Mouse (Mus musculus): ENCODE data around the gene Rnf216. TPM values are rescaled to one million over a fixed set of nuclear protein-coding genes. Genes with fewer than 3 reads are reported as not detected.
A peak's percentile ranks its signal among the peaks of the same experiment; 100 is the strongest.
"Not testable (repeated sequence)": the region's sequence is repeated elsewhere in the genome, so short reads cannot be mapped to it uniquely, and the experiment has no call there.

Gene Rnf216
- polyA plus RNA-seq (2015; fragmentation: Nextera tagmentation; extraction: Ambion mirVana) = 44.5 and 46.9 TPM in 2 replicates

- no peaks in the 10 kb centered on the region for H3K27me3 ChIP-seq
- peaks cover 21% of the 10 kb centered on the region for H3K4me1 ChIP-seq
- peak within 1 kb of the TSS; percentile 88 for H3K9ac ChIP-seq
Measured at GRCm38 (mm10) chr5:143112281-143113246, at the start of gene Rnf216. Rnf216 (minus strand) TSS chr5:143112994.

GRCm38 (mm10) chr5:143155534-143155933 is 42.7 kb upstream of the Rnf216 start:
- H3K27ac ChIP-seq = no peak overlapping the region
- no peak for ATAC-seq (replicated peaks; ENCODE audit: low FRiP score)
- H3K9me3 ChIP-seq (replicated peaks) = no peaks in the 10 kb centered on the region
- peaks cover 49% of the 10 kb centered on the region for H3K27me3 ChIP-seq
- no peaks in the 10 kb centered on the region for H3K36me3 ChIP-seq
- no peak overlapping the region for H3K4me2 ChIP-seq
- H3K4me1 ChIP-seq = peaks cover 4% of the 10 kb centered on the region; the same call in 1 of the 2 replicates
- H3K4me3 ChIP-seq (replicated peaks) = no peak overlapping the region
- WGBS = 89% methylated on average over 3 of the region's 3 CpGs
- no peak overlapping the region for H3K9ac ChIP-seq

More at GRCm38 (mm10) chr5:143112281-143113246, at the start of gene Rnf216:
- peak; percentile 95 for ATAC-seq (replicated peaks; ENCODE audit: low FRiP score)
- peak within 1 kb of the TSS; percentile 89 for H3K4me2 ChIP-seq
- H3K27ac ChIP-seq = peak within 1 kb of the TSS; percentile 96
- H3K9me3 ChIP-seq (replicated peaks) = 0 out of 2 replicates have a peak, but pooled peaks cover 1% of the 10 kb centered on the region
- H3K36me3 ChIP-seq = 0 out of 2 replicates have a peak, but pooled peaks cover 5% of the 10 kb centered on the region
- under 1% methylated on average over 84 of the region's 110 CpGs for WGBS
- H3K4me3 ChIP-seq (replicated peaks) = peak within 1 kb of the TSS; percentile 85

DNA sequence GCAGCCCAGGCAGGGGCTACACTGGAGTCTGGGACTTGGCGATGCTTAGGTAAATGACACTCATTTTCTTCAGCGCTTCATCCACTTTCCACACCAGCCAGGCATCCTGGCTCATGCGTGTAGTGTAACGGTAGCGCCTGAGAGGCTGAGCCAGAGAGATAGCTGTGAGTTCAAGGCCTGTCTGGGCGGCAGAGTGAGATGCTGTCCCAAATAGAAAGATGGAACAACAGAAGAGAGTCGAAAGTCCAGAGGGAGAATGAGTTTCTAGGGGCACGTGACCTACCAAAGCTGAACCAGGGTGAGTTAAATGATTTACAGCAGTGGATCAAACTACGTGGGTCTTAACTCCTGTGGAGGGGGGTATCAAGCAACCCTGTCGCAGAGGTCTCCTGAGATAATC is 41.0 kb upstream of the Rnf216 start:
- H3K27ac ChIP-seq = no peak overlapping the region
- H3K4me2 ChIP-seq = no peak overlapping the region
- H3K27me3 ChIP-seq = peaks cover 34% of the 10 kb centered on the region
- no peak overlapping the region for H3K9ac ChIP-seq
- no peak overlapping the region for H3K4me3 ChIP-seq (replicated peaks)
- 83% methylated on average over 10 of the region's 10 CpGs for WGBS
- H3K4me1 ChIP-seq = peaks cover 4% of the 10 kb centered on the region; the same call in 1 of the 2 replicates
- H3K9me3 ChIP-seq (replicated peaks) = 0 out of 2 replicates have a peak, but pooled peaks cover 2% of the 10 kb centered on the region
- ATAC-seq (replicated peaks; ENCODE audit: low FRiP score) = no peak
- no peaks in the 10 kb centered on the region for H3K36me3 ChIP-seq

GRCm38 (mm10) chr5:143150044-143150443 is 37.2 kb upstream of the Rnf216 start:
- Histone ChIP-seq H3K36me3 (no peaks in the 10 kb centered on the region), H3K4me1 (no peaks in the 10 kb centered on the region), H3K27ac (no peak overlapping the region), H3K27me3 (no peaks in the 10 kb centered on the region), H3K9ac (no peak overlapping the region), H3K4me3 (replicated peaks) (no peak overlapping the region), H3K4me2 (no peak overlapping the region), H3K9me3 (replicated peaks) (0 out of 2 replicates have a peak, but pooled peaks cover 2% of the 10 kb centered on the region)
- no peak for ATAC-seq (replicated peaks; ENCODE audit: low FRiP score)
- WGBS = 83% methylated on average over 2 of the region's 2 CpGs

DNA sequence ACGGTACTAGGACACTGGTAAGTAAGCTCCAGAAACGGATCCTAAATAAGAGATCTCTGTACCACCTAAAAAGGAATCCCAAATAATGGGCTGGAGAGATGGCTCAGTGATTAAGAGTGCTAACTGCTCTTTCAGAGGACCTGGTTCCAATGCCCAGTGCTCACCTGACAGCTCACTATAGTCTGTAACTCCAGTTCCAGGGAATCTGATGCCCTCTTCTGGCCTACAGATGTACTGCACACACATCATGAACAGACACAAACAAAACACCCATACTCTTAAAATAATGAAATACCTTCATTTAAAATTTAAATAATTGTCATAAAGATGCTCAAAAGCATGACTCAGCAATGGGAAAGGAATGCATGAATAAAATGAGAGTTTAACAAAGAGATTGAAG is 36.7 kb upstream of the Rnf216 start:
- H3K36me3 ChIP-seq = no peaks in the 10 kb centered on the region
- no peak overlapping the region for H3K9ac ChIP-seq
- no peak for ATAC-seq (replicated peaks; ENCODE audit: low FRiP score)
- 0 out of 2 replicates have a peak, but pooled peaks cover 2% of the 10 kb centered on the region for H3K9me3 ChIP-seq (replicated peaks)
- H3K4me1 ChIP-seq = no peaks in the 10 kb centered on the region
- no peak overlapping the region for H3K27ac ChIP-seq
- H3K4me3 ChIP-seq (replicated peaks) = no peak overlapping the region
- H3K4me2 ChIP-seq = no peak overlapping the region
- 92% methylated on average over 2 of the region's 2 CpGs for WGBS
- no peaks in the 10 kb centered on the region for H3K27me3 ChIP-seq

DNA sequence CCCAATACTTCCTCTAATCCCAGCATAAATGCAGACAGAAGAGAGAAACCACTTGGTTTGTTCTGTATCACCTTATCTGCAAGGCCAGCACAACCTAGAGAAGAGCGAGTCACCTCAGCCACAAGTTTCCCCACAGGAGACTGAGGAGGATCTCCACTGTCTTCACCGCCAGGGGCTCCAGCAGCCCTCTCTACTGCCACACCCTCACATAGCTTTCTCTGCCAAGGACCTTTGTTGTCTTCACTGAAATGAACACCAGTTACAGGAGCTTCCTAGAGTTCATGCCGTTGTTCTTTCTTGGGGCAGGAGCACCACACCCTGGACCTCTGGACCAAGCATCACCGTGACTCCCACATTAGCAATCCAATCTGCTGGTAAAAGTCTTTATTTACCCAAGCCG is 35.9 kb upstream of the Rnf216 start:
- no peak for ATAC-seq (replicated peaks; ENCODE audit: low FRiP score)
- H3K27me3 ChIP-seq = no peaks in the 10 kb centered on the region
- no peaks in the 10 kb centered on the region for H3K36me3 ChIP-seq
- 0 out of 2 replicates have a peak, but pooled peaks cover 2% of the 10 kb centered on the region for H3K9me3 ChIP-seq (replicated peaks)
- no peak overlapping the region for H3K4me3 ChIP-seq (replicated peaks)
- no peak overlapping the region for H3K9ac ChIP-seq
- no peak overlapping the region for H3K27ac ChIP-seq
- no peak overlapping the region for H3K4me2 ChIP-seq
- H3K4me1 ChIP-seq = no peaks in the 10 kb centered on the region
- 87% methylated on average over 5 of the region's 5 CpGs for WGBS

- no peaks in the 10 kb centered on the region for H3K36me3 ChIP-seq
- 0 out of 2 replicates have a peak, but pooled peaks cover 2% of the 10 kb centered on the region for H3K9me3 ChIP-seq (replicated peaks)
- H3K27ac ChIP-seq = no peak within 1 kb of the TSS
- no peak for ATAC-seq (replicated peaks; ENCODE audit: low FRiP score)
- no peak within 1 kb of the TSS for H3K4me3 ChIP-seq (replicated peaks)
- H3K9ac ChIP-seq = no peak within 1 kb of the TSS
- H3K27me3 ChIP-seq = no peaks in the 10 kb centered on the region
- no peaks in the 10 kb centered on the region for H3K4me1 ChIP-seq
- WGBS = 80% methylated on average over 3 of the region's 3 CpGs
- H3K4me2 ChIP-seq = no peak within 1 kb of the TSS
Measured at GRCm38 (mm10) chr5:143147481-143147880, 34.7 kb upstream of the Rnf216 start, which contains the start of gene Olfr718-ps1. Olfr718-ps1 (minus strand) TSS chr5:143147581.

- H3K36me3 ChIP-seq = no peaks in the 10 kb centered on the region
- no peak overlapping the region for H3K4me3 ChIP-seq (replicated peaks)
- no peaks in the 10 kb centered on the region for H3K9me3 ChIP-seq (replicated peaks)
- no peaks in the 10 kb centered on the region for H3K4me1 ChIP-seq
- no peak overlapping the region for H3K27ac ChIP-seq
- H3K9ac ChIP-seq = no peak overlapping the region
- H3K27me3 ChIP-seq = no peaks in the 10 kb centered on the region
- H3K4me2 ChIP-seq = no peak overlapping the region
- 88% methylated on average over 13 of the region's 13 CpGs for WGBS
- ATAC-seq (replicated peaks; ENCODE audit: low FRiP score) = no peak
Measured at GRCm38 (mm10) chr5:143137580-143137979, 24.8 kb upstream of the Rnf216 start.

DNA sequence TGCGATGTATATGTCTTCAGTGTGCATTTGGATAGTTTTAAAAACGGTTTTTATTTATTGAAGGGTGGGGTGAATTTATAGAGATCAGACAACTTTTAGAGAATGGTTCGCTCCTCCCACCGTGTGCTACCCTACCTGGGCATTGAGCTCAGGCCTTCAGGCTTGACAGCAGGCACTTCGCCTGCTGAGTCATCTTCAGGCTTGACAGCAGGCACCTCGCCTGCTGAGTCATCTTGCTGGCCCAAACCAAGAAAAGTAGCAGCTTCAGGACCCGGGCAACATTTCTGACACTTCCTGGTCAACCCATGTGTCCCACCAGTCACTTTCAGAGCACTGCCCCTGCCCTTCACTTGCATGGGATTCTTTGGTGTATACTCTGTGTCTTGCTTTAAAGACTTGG is 22.2 kb upstream of the Rnf216 start:
- Histone ChIP-seq H3K27ac (no peak overlapping the region), H3K9ac (no peak overlapping the region), H3K4me2 (no peak overlapping the region), H3K36me3 (no peaks in the 10 kb centered on the region), H3K4me3 (replicated peaks) (no peak overlapping the region), H3K4me1 (no peaks in the 10 kb centered on the region), H3K27me3 (no peaks in the 10 kb centered on the region), H3K9me3 (replicated peaks) (no peaks in the 10 kb centered on the region)
- no peak for ATAC-seq (replicated peaks; ENCODE audit: low FRiP score)
- WGBS = 87% methylated on average over 7 of the region's 7 CpGs

DNA sequence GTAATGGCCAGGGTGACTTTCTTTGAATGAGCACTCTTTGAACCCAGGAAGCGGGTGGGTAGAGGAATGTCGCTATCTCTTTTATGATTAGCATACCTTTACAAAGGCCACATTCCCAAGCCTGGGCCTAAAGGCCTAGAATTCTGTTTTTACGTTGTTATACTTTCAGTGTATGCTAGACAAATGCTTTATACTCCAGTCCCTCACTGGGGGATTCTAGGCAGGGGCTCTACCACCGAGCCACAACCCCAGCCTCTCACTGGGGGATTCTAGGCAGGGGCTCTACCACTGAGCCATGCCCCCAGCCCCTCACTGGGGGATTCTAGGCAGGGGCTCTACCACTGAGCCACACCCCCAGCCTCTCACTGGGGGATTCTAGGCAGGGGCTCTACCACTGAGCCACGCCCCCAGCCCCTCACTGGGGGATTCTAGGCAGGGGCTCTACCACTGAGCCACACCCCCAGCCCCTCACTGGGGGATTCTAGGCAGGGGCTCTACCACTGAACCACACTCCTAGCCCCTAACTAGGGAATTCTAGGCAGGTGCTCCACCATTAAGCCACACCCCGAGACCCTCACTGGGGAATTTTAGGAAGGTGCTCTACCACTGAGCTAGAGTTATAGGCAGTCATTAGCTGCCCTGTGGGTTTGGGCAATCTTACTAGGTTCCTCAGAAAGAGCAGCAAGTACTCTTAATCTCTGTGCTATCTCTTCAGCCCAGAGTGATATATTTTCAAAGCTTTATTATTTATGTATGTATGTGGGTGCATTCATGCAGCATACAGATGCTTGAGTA is 21.6 kb upstream of the Rnf216 start:
- H3K27ac ChIP-seq; ATAC-seq (replicated peaks; ENCODE audit: low FRiP score); H3K9ac ChIP-seq; H3K4me1 ChIP-seq; H3K4me3 ChIP-seq (replicated peaks); H3K4me2 ChIP-seq; H3K36me3 ChIP-seq; H3K9me3 ChIP-seq (replicated peaks); H3K27me3 ChIP-seq: not testable (repeated sequence)
- WGBS = 79% methylated on average over 4 of the region's 6 CpGs

DNA sequence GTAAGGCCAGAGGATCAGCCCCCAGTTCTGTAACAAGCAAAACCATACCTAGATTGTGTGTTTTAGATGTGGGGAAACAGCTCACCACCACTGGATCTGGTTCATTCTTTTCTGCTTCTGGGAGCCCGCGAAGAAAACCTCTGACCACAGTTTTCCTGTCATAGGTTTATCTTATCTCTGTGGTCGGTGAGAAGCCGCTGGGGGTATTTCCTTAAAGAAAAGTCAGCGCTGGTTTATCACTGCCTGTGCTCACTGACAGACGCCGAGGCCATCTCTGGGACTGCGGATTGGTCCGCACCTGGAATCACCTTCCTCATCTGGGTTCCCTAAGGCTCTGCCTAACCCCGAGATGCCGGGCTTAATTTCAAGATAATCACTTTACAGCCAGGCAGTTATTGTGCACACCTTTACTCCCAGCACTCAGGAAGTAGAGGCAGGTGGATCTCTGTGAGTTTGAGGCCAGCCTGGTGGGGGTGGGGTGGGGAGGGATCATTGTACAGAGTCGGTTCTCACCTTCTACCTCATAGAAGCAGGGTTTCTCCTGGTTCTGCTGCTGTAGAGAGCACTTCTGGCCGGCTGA is 20.2 kb upstream of the Rnf216 start:
- ATAC-seq (replicated peaks; ENCODE audit: low FRiP score) = no peak
- Histone ChIP-seq H3K9ac (no peak overlapping the region), H3K9me3 (replicated peaks) (0 out of 2 replicates have a peak, but pooled peaks cover 2% of the 10 kb centered on the region), H3K4me3 (replicated peaks) (no peak overlapping the region), H3K27me3 (no peaks in the 10 kb centered on the region), H3K36me3 (no peaks in the 10 kb centered on the region), H3K27ac (no peak overlapping the region), H3K4me2 (no peak overlapping the region), H3K4me1 (no peaks in the 10 kb centered on the region)
- WGBS = 81% methylated on average over 13 of the region's 13 CpGs

All from kidney, embryonic 15.5 days (tissue).